ENCODE assay signal across 8 mouse cellular contexts in the genomic region with DNA sequence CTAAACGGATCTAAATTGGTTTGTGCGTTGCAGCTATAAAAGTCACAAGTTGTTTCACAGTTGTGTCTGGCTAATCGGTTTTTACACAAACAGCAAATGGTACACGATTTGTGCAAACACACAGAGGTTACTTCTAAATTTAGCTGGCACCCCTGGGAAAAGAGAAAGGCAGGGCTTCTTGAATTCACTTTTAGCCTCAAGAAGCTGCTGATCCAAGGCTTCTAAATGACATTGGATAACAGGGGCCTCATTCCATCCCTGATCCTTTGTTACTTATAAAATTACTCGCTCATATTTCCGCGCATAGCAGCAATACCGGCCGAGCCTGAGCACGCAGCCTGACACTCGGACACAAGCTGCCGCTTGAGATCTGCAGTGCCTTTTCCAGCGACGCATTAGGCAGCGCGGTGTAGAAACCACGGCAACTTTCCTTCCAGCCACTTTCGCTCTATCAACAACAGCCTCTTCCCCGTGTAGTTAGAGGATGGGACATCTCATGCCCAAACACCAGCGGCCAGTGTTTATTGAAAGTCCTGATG. TPM values are rescaled to one million over a fixed set of nuclear protein-coding genes. Genes with fewer than 3 reads are reported as not detected.
DNase-seq lines count a peak whose midpoint lies in the region; ATAC-seq and TF ChIP-seq lines count a peak whose summit lies in the region.

No protein-coding gene starts in this region.

- H3K4me1 ChIP-seq in ES-Bruce4 (ENCODE audit: control insufficient read depth, insufficient read depth, low read length): peaks cover 1% of the 10 kb centered on the region
- H3K4me1 ChIP-seq in embryonic facial prominence, embryonic 15.5 days: peaks cover 33% of the 10 kb centered on the region
- H3K4me1 ChIP-seq in limb, embryonic 12.5 days (replicated peaks): peaks cover 37% of the 10 kb centered on the region

- no peak overlapping the region for H3K4me2 ChIP-seq in embryonic facial prominence, embryonic 15.5 days (replicated peaks)
- H3K4me2 ChIP-seq in limb, embryonic 12.5 days: peak overlapping the region; percentile 9; the same call in 1 of the 2 replicates

- no peak for ATAC-seq in embryonic facial prominence, embryonic 15.5 days (ENCODE audit: insufficient number of reproducible peaks, low FRiP score, low TSS enrichment, low read depth)
- no peak for ATAC-seq in limb, embryonic 12.5 days (ENCODE audit: insufficient number of reproducible peaks, insufficient read depth, low FRiP score, low TSS enrichment, low read depth)

- peaks cover 20% of the 10 kb centered on the region for H3K27me3 ChIP-seq in ES-Bruce4 (ENCODE audit: control insufficient read depth, insufficient read depth, low read length, poor library complexity, severe bottlenecking)
- H3K27me3 ChIP-seq in embryonic facial prominence, embryonic 15.5 days: peaks cover 91% of the 10 kb centered on the region
- peaks cover 91% of the 10 kb centered on the region for H3K27me3 ChIP-seq in limb, embryonic 12.5 days

- under 1% methylated on average over 20 of the region's 20 CpGs for whole genome bisulfite sequencing in embryonic facial prominence, embryonic 15.5 days
- under 1% methylated on average over 20 of the region's 20 CpGs for WGBS in limb, embryonic 12.5 days

- TF ChIP-seq EP300 in ES-Bruce4 (IDR thresholded peaks at IDR 0.05; ENCODE audit: insufficient read depth, low read depth, low read length): no peak

- TF ChIP-seq POLR2A in ES-Bruce4 (IDR thresholded peaks at IDR 0.05; ENCODE audit: insufficient read depth, low read length): no peak

- no peaks in the 10 kb centered on the region for H3K36me3 ChIP-seq in ES-Bruce4 (ENCODE audit: control insufficient read depth, insufficient read depth, low read length, poor library complexity, severe bottlenecking)
- no peaks in the 10 kb centered on the region for H3K36me3 ChIP-seq in embryonic facial prominence, embryonic 15.5 days
- H3K36me3 ChIP-seq in limb, embryonic 12.5 days: no peaks in the 10 kb centered on the region

- no peaks in the 10 kb centered on the region for H3K9me3 ChIP-seq in ES-Bruce4 (replicated peaks; ENCODE audit: control insufficient read depth, insufficient read depth, low read length, poor library complexity, severe bottlenecking)
- no peaks in the 10 kb centered on the region for H3K9me3 ChIP-seq in embryonic facial prominence, embryonic 15.5 days (replicated peaks)
- no peaks in the 10 kb centered on the region for H3K9me3 ChIP-seq in limb, embryonic 12.5 days

- intact Hi-C loops in gastrocnemius, adult 2 months (cut with DNase I): loop anchor here (5.0 kb wide), 2 partner anchors 57 to 107 kb away; partner anchors contain the start of gene Alg6

- peak overlapping the region; percentile 2; the same call in 1 of the 2 replicates for H3K9ac ChIP-seq in ES-Bruce4 (ENCODE audit: low read depth, poor library complexity, severe bottlenecking)
- no peak overlapping the region for H3K9ac ChIP-seq in embryonic facial prominence, embryonic 15.5 days
- no peak overlapping the region for H3K9ac ChIP-seq in limb, embryonic 12.5 days (replicated peaks)

- peak overlapping the region; percentile 51 for H3K4me3 ChIP-seq in gastrocnemius, adult 2 months
- H3K4me3 ChIP-seq in ES-Bruce4 (ENCODE audit: low read depth, low read length): peak overlapping the region; percentile 8; the same call in 1 of the 2 replicates
- H3K4me3 ChIP-seq in embryonic facial prominence, embryonic 15.5 days (replicated peaks): 0 out of 2 replicates have a peak overlapping the region, but pooled peaks have one; percentile 7
- H3K4me3 ChIP-seq in limb, embryonic 12.5 days (replicated peaks): no peak overlapping the region

- no peak for DNase-seq in gastrocnemius, adult 2 months
- DNase-seq in gastrocnemius, adult 18-20 months (ENCODE audit: low spot score): no peak
- no peak for DNase-seq in right cerebral cortex, adult 18-20 months
- DNase-seq in thymus, postnatal 0 days (ENCODE audit: low spot score): no peak
- DNase-seq in right cerebral cortex, postnatal 25 days: no peak

- no peak for TF ChIP-seq CTCF in gastrocnemius, adult 2 months (IDR thresholded peaks at IDR 0.05)
- no peak for TF ChIP-seq CTCF in ES-Bruce4 (IDR thresholded peaks at IDR 0.05; ENCODE audit: low read depth, low read length)

- peak overlapping the region; percentile 56; the same call in 1 of the 2 replicates for H3K27ac ChIP-seq in gastrocnemius, adult 2 months
- H3K27ac ChIP-seq in ES-Bruce4 (ENCODE audit: insufficient read depth, low read length): no peak overlapping the region
- H3K27ac ChIP-seq in embryonic facial prominence, embryonic 15.5 days (replicated peaks): no peak overlapping the region
- no peak overlapping the region for H3K27ac ChIP-seq in limb, embryonic 12.5 days

RNA-seq across cellular contexts. Expression of gene Foxd3, which starts 4.0 kb away (rescaled TPM):
- total RNA-seq in gastrocnemius, adult 2 months (2021): 1 to 10 TPM in 1 of 2 experiments, under 1 TPM in 1; 0.84 to 1.7 TPM
- total RNA-seq in gastrocnemius, adult 18-20 months (2021): 1 to 10 TPM; 1.1 to 1.6 TPM
- 1.3 and 2.4 TPM in 2 replicates for polyA plus RNA-seq in ES-Bruce4 (2011; ENCODE audit: insufficient read depth, insufficient read length, low read depth, missing spikeins)
- polyA plus RNA-seq in embryonic facial prominence, embryonic 15.5 days (2015; fragmentation: Nextera tagmentation; extraction: Ambion mirVana): 1.7 and 1.8 TPM in 2 replicates
- polyA plus RNA-seq in limb, embryonic 12.5 days (2016; fragmentation: Nextera tagmentation; extraction: Ambion mirVana): 0.85 and 0.91 TPM in 2 replicates
- 0.05 TPM in 1 of 2 replicates, not detected in the other for polyA plus RNA-seq in thymus, postnatal 0 days (2015; fragmentation: Nextera tagmentation; extraction: Ambion mirVana)

RNA-seq across cellular contexts. Expression of gene Alg6, which starts 55.3 kb away (rescaled TPM):
- 1 to 10 TPM; 5.4 to 6.8 TPM for total RNA-seq in gastrocnemius, adult 2 months (2021)
- total RNA-seq in gastrocnemius, adult 18-20 months (2021): 1 to 10 TPM; 5.2 to 7.5 TPM
- 49.4 and 49.5 TPM in 2 replicates for polyA plus RNA-seq in ES-Bruce4 (2011; ENCODE audit: insufficient read depth, insufficient read length, low read depth, missing spikeins)
- polyA plus RNA-seq in embryonic facial prominence, embryonic 15.5 days (2015; fragmentation: Nextera tagmentation; extraction: Ambion mirVana): 17.2 and 18.6 TPM in 2 replicates
- polyA plus RNA-seq in limb, embryonic 12.5 days (2016; fragmentation: Nextera tagmentation; extraction: Ambion mirVana): 21.5 and 24.2 TPM in 2 replicates
- polyA plus RNA-seq in thymus, postnatal 0 days (2015; fragmentation: Nextera tagmentation; extraction: Ambion mirVana): 11.3 and 12.1 TPM in 2 replicates
